Mouse (Mus musculus): ENCODE measurements at regions not wholly inside any gene's neighbourhood (a gene's known extent, or its start where the extent isn't known, plus 50 kb on each side); places are given as distances from the start of the nearest gene placed in this dataset.

GRCm38 (mm10) chr6:126377216-126377615 lies 158.0 kb downstream of the Kcna5 start:
- TF ChIP-seq CTCF (conservative IDR thresholded peaks at IDR 0.05; ENCODE audit: low read length), result no peak
- TF ChIP-seq POU5F1 (IDR thresholded peaks at IDR 0.05; ENCODE audit: borderline replicate concordance, low read length), result no peak

Measured in E14TG2a.4 (cell line).